Mouse (Mus musculus) brain, embryonic 14.5 days (tissue): ENCODE data around the gene Ifi27.

Source experiments
- CTCF ChIP-seq: fragments of 200-500 bp; IDR thresholded peaks from 2 replicates; pipeline ENCODE4 v1.5.1; 2012; ENCODE audit warnings: inconsistent platforms, mild to moderate bottlenecking, moderate library complexity, borderline replicate concordance; ENCODE audit not compliant: insufficient read depth, insufficient read length; ENCODE audit errors: extremely low read depth
- POLR2A ChIP-seq: fragments of 200-500 bp; IDR thresholded peaks from 2 replicates; pipeline ENCODE4 v1.6.1; 2012; ENCODE audit warnings: mild to moderate bottlenecking, inconsistent platforms, borderline replicate concordance; ENCODE audit not compliant: poor library complexity, insufficient read depth, insufficient read length, severe bottlenecking; ENCODE audit errors: extremely low read depth

DNA sequence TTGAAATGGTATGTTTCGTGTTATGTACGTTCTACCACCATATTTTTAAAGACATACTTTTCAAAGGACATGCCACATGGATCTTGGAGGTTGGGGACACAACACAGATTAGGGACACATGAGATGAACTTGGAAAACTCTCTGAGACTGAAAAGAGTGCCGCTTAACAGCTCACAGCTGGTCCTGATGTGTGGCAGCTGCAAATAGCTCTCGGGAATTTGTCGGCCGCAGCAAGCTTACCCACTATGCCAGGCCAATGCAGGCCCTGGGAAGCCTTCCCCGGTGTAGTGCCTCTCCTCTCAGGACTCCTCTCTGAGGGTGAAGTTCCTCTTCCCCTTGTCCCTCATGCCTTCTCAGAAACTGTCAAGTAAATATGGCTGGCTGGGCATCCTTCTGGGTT is 37.3 kb upstream of the Ifi27 start:
- TF ChIP-seq CTCF (no peak), POLR2A (no peak)
